11 mouse cellular contexts compared by ENCODE assay signal in the genomic region with DNA sequence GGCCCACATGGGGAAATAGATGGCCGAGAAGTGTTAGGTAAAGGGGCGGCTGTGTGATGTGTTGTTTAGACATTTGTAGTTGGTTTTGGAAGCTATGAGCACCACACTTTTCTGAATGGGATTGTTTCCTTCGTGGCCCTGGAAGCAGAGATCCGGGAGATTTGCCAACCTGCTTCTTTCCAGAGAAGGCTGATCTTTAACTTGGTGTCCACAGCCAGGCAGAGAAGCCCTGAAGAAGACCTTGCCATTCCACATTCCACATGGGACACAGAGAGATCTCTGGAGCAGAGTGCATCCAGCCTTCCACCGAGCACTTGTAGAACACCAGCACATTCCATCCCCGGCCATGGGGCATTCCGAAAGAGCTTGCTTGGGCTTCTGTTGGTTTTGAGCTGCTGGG.
DNase-seq lines count a peak whose midpoint lies in the region; ATAC-seq lines count a peak whose summit lies in the region.
"Had no signal": no experiment of that assay in that cellular context is flagged by ENCODE, and none has a peak within 500 bp of the region (broad histone marks: within the 10 kb centered on the region; RNA-seq: fewer than 3 reads in every experiment).

No protein-coding gene starts in this region.

- no peak for ATAC-seq in erythroid progenitor cell, adult 5-6 weeks (replicated peaks; ENCODE audit: low FRiP score, poor library complexity, severe bottlenecking)

- DNase-seq in gastrocnemius, postnatal 25 days, result peak; percentile 39
- no peak for DNase-seq in gastrocnemius, postnatal 4 days (ENCODE audit: low spot score in 2 of 2)
- DNase-seq in kidney, adult 8-10 months, result peak; percentile 42 to 57
- no peak for DNase-seq in kidney, postnatal 10 days
- peak; percentile 36 for DNase-seq in ovary, adult 18-20 months (ENCODE audit: low spot score)
- no peak for DNase-seq in ovary, postnatal 14 days (ENCODE audit: low spot score)
- no peak for DNase-seq in cerebellum, adult 18-20 months
- DNase-seq: cerebellum, adult 9-10 months; right cerebral cortex, postnatal 4 days; thymus, postnatal 25 days had no signal

Comparison
In these comparisons a context has a peak if more than half of its experiments do, and no peak if none do; other contexts are left out.
1. DNase-seq: peak in gastrocnemius, postnatal 25 days (single experiment), kidney, adult 8-10 months (2 of 2) and ovary, adult 18-20 months (single experiment); none in gastrocnemius, postnatal 4 days (0 of 2), kidney, postnatal 10 days (single experiment), ovary, postnatal 14 days (single experiment) and cerebellum, adult 18-20 months (0 of 2).